Mouse (Mus musculus) Muller cell, postnatal 12 days (primary cell): ENCODE measurements around the gene Mmp17.

Experiments used
- DNase-seq: peaks from one replicate; pipeline ENCODE4 v3.0.0-alpha.2; 2015; ENCODE audit errors: inconsistent ontology term

Gene Mmp17

GRCm38 (mm10) chr5:129583761-129584582 lies at the start of gene Mmp17:
Gene Mmp17 (plus strand): TSS chr5:129584169.
- DNase-seq: peak; percentile 89

- peak; percentile 74 for DNase-seq
Observed at GRCm38 (mm10) chr5:129534500-129534899, 49.5 kb upstream of the Mmp17 start.

- DNase-seq: no peak
Observed at GRCm38 (mm10) chr5:129535021-129535420, 48.9 kb upstream of the Mmp17 start.

GRCm38 (mm10) chr5:129535431-129535830 lies 48.5 kb upstream of the Mmp17 start:
- no peak for DNase-seq

GRCm38 (mm10) chr5:129538826-129539225 lies 45.1 kb upstream of the Mmp17 start:
- no peak for DNase-seq

DNA sequence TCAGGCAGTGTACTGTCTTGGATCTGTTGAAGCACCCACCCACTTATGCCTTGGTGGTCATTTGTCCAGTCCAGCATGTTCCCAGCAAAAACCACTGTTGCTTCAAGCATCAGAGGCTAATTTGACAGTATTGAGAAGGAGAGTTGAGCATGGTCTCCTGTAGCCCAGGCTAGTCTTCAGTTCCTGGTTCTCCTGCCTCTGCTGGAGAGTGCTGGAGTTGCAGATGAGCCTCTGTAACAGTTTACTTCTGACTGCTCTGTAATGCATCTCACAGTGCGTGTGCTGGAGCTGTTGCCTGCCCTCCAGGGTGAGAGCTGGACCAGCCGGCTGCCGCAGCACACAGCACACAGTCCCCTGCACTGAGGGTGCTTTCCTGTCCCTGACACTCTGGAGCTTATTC lies 41.7 kb upstream of the Mmp17 start:
- no peak for DNase-seq

DNA sequence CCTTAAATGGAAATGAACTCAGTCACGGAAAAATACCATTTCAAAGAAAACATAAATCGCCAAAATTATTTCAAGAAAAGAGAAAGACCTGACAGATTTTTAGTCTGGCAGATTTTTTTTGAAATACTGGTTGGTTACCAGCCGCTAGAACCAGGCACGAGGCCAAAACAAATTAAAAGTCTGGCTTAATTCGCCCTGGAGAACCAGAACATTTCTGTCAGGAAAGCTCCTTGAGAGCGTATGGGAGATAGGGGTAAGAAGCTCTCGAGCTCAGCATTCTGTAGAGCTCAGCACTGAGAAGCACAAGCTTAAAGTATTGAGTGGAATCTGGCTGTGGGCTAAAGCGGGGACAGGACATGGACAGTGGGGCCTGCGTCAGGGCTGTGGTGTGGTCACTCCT lies 38.2 kb upstream of the Mmp17 start:
- DNase-seq: no peak

DNA sequence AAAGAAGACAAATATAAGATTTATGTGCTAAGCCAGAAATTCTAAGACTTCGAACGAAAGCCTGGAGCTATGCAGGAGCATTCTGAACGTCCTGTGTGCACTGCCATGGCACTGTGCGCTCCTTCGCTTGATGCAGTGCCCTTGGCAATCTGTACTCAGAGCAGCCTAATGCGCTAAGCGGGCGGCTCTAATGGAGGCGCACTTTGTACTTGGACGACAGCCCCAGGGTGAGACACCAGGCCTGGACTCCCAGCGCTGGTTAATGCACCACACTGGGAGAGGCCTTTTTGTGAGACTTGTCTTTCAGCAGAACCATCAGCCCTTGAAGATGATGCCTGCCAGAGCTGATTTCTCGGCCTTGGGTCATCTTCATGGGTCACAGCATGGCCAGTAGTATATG lies 34.3 kb upstream of the Mmp17 start:
- no peak for DNase-seq

- DNase-seq: no peak
Observed at GRCm38 (mm10) chr5:129550790-129551189, 33.2 kb upstream of the Mmp17 start.

DNA sequence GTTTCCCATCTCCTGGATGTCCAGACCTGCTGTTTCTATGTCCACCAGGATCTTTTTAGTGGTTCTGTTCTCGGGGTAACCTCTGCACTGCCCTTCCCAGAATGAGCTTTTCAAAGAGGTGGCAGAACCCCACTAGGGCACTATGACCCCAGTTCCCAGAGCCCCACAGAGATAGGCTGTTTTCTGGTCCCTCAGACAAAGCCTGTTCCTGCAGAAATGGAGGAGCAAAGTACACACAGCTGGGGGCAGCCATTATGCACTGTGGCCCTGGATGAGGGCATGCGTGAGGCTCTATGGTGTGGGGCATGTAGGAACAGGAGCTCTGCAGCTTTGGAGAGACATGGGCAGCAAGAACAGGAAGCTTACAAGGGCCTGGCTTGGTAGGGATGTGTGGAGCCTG lies 32.0 kb upstream of the Mmp17 start:
- DNase-seq: no peak

DNA sequence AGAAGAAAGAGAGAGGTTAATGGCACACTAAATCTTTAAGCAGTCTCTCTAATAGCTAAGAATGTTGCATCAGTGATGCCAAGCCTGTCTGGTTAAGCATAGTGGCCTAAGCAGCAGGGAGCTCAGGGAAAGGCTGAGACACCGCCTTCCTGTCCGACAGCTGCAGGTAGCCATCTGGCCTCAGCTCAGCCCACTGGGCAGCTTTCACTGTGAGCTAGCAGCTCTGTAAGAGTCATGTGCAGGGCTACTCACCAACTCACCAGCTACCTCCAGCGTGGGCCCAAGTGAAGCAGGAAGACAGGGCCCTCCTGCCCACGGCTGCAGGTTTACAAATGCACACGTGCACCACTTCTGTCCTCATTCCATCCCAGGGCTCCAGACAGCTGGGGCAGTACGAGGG lies 30.3 kb upstream of the Mmp17 start:
- no peak for DNase-seq

- DNase-seq: peak; percentile 2
Observed at GRCm38 (mm10) chr5:129558591-129558990, 25.4 kb upstream of the Mmp17 start.

DNA sequence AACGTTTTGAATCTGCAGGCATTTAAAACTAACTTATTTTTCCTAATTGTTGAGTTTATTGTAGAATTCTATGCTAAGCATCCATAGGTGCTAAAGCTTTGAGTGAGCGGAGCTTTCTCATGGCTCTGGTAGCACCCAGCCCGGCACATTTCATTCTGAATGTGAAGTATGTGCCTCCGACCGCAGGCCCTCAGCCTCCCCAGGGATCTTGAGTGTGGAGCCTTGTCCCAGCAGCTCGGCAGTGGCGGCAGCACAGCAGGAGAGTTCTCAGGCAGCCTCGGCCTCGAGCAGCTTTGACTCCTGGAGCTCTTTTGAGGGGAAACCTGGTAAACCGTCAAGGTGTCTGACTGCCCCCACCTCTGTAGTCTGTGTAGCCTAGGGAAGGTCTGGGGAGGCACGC lies 24.7 kb upstream of the Mmp17 start:
- no peak for DNase-seq

- no peak for DNase-seq
Observed at GRCm38 (mm10) chr5:129562342-129562741, 21.6 kb upstream of the Mmp17 start.

GRCm38 (mm10) chr5:129568596-129568995 lies 15.4 kb upstream of the Mmp17 start:
- no peak for DNase-seq

- DNase-seq: no peak
Observed at GRCm38 (mm10) chr5:129578201-129578600, 5.8 kb upstream of the Mmp17 start.

DNA sequence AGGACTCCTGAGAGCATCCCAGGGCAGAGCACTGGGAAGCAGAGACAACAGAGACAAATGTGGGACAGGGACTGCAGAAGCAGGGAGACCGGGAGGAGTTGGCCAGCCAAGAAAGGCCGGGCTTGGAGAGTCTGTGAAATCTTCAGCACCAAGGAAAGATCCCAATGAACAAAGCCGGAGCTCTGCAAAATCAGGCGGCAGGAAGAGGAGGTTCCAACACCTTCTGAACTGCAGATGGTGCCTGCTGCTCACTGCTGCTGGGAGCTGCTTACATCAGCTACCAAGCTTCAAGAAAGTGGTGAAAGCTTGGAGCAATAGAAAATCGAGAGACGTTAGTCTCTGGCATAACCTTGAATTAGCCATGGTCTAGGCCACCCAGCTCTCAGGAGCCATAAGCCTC lies 3.9 kb upstream of the Mmp17 start:
- DNase-seq: peak; percentile 5

DNA sequence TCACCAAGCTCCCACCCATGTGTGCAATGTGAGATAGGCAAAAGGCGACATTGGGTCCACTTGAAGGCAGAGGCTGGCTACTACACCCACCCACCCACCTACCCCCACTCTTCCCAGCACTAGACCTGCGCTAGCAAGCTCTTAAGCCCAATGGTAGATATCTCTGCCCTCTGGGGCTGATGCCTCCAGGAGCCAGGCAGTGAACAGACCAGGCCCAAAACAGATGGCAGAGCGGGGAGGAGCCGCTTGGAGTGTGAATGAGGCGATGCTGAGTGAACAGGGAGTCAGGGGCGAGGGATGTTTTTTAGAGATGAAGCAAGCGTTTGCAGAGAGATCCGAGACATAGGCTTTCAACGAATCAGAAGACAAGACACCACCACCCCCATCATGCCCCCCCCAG lies 3.4 kb upstream of the Mmp17 start:
- no peak for DNase-seq

DNA sequence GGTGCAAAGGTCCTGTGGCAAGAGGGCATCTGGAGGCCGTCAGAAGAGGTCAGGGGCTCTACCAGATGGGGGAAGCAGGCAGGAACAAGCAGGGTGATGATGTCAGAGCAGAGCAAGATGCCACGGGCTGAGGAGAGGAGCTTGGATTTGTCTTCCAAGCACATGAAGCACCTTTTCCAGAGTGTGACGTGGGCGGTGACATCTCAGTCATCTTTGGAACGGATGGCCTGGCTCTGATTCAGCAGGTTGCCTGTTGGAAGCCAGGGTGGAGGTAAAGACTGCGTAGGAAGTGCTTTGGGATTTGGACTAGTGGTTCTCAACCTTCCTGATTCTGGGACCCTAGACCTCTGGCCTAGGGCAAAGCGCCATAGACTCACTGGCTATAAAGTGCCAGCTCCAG lies 3.0 kb upstream of the Mmp17 start:
- no peak for DNase-seq

GRCm38 (mm10) chr5:129583331-129583730 lies 638 bp upstream of the Mmp17 start:
- no peak for DNase-seq

- peak; percentile 38 for DNase-seq
Observed at GRCm38 (mm10) chr5:129584583-129585541, 893 bp downstream of the Mmp17 start.

DNA sequence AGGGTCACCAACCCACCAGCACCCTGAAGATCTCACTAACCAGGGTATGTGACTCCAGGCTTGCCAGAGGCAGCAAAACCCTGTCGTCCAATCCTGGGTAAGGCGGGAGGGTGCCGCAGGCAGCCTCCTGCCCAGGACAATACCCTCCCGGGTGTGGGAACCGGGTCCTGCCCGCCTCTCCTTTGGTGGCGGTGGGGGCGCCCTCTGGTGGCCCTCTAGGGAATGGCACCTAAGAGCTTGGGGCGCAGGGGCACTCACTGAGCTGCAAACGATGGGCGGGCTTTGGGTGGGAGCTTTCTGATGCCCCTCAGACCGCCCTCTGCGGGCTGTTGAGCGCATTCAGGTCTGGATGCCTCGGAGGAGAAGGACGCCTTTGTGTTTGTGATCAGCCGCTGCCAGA lies 2.0 kb downstream of the Mmp17 start:
- peak; percentile 90 for DNase-seq

DNA sequence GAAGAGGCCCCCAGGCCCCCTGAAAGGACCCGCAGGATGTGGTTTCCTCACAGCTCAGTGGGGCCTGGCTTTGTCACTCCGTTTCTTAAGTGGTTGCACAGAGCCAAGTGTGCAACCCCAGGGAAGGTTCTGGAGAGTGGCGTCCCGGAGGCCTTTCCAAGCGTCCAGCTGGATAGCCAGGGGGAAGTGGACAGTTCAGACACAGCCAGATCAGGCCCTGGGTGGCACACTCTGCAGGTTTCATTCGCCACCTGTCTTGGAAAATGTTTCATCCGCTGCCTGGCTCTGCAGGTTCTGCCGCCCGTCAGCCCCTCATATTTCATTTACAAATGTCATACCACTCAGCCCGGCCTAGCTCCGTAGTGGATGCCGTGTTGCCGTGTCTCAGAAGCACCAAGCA lies 2.5 kb downstream of the Mmp17 start:
- DNase-seq: no peak
